23 mouse cellular contexts compared by ENCODE assay signal in the genomic region with DNA sequence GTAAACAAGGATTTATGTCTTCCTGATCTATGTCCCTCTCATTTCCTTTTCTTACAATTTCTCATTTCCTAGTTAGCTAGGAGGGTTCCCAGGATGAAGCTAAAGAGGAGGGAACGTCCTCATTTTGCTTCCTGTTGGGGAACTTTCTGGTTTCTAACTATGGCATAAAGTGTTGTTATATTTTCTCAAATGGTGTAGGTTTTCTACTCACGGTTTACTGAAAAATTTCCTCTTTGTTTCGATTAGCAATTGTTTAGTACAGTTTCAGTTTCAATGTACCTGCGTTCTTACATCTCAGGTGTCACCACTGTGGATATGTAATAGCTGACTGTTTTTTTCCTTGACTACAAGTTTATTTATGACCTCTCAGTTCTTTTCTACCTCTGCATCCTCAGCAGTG. TPM values are rescaled to one million over a fixed set of nuclear protein-coding genes. Genes with fewer than 3 reads are reported as not detected.
"Had no signal": no experiment of that assay in that cellular context is flagged by ENCODE, and none has a peak within 500 bp of the region (broad histone marks: within the 10 kb centered on the region; RNA-seq: fewer than 3 reads in every experiment).

No protein-coding gene starts in this region.

- H3K4me3 ChIP-seq: limb, embryonic 12.5 days; megakaryocyte, embryonic 14.5 days; midbrain, embryonic 12.5 days; neural tube, embryonic 15.5 days; stomach, embryonic 15.5 days had no signal

- H3K36me3 ChIP-seq: limb, embryonic 12.5 days; midbrain, embryonic 12.5 days; neural tube, embryonic 15.5 days; stomach, embryonic 15.5 days had no signal

- H3K27me3 ChIP-seq: limb, embryonic 12.5 days; midbrain, embryonic 12.5 days; neural tube, embryonic 15.5 days; stomach, embryonic 15.5 days had no signal

- H3K27ac ChIP-seq: kidney, postnatal 0 days; limb, embryonic 12.5 days; liver, embryonic 14.5 days; midbrain, embryonic 12.5 days; neural tube, embryonic 15.5 days; stomach, embryonic 15.5 days had no signal

- DNase-seq: kidney, adult 11 months; kidney, adult 9 months; kidney, postnatal 4 days; lung, adult 18-20 months; right cerebral cortex, postnatal 4 days; spleen, adult 18-20 months; thymus, adult 2 months; thymus, postnatal 25 days had no signal

- H3K4me2 ChIP-seq: limb, embryonic 12.5 days; midbrain, embryonic 12.5 days; neural tube, embryonic 15.5 days; stomach, embryonic 15.5 days had no signal

- H3K9me3 ChIP-seq: limb, embryonic 12.5 days; megakaryocyte, embryonic 14.5 days; midbrain, embryonic 12.5 days; neural tube, embryonic 15.5 days; stomach, embryonic 15.5 days had no signal

- H3K9ac ChIP-seq: limb, embryonic 12.5 days; liver, embryonic 14.5 days; midbrain, embryonic 12.5 days; neural tube, embryonic 15.5 days; stomach, embryonic 15.5 days had no signal

- H3K4me1 ChIP-seq: limb, embryonic 12.5 days; megakaryocyte, embryonic 14.5 days; midbrain, embryonic 12.5 days; neural tube, embryonic 15.5 days; stomach, embryonic 15.5 days had no signal

RNA-seq across cellular contexts. Expression of gene Gm11213, which starts 14.5 kb away (rescaled TPM):
- total RNA-seq: layer of hippocampus, adult 8-10 months; layer of hippocampus, postnatal 14 days; left cerebral cortex, adult 8-10 months; left cerebral cortex, postnatal 25 days; liver, adult 2 months; midbrain, postnatal 0 days had no signal
- polyA plus RNA-seq: kidney, postnatal 0 days; limb, embryonic 12.5 days; liver, adult 2 months; liver, embryonic 14.5 days; lung, embryonic 16.5 days; midbrain, embryonic 12.5 days; midbrain, postnatal 0 days; neural tube, embryonic 11.5 days; neural tube, embryonic 15.5 days; stomach, embryonic 15.5 days; thymus, adult 2 months had no signal

RNA-seq across cellular contexts. Expression of gene Tex48, which starts 31.7 kb away (rescaled TPM):
- total RNA-seq: layer of hippocampus, adult 8-10 months; layer of hippocampus, postnatal 14 days; left cerebral cortex, adult 8-10 months; left cerebral cortex, postnatal 25 days; liver, adult 2 months; midbrain, postnatal 0 days had no signal
- polyA plus RNA-seq: kidney, postnatal 0 days; limb, embryonic 12.5 days; liver, adult 2 months; liver, embryonic 14.5 days; lung, embryonic 16.5 days; midbrain, embryonic 12.5 days; midbrain, postnatal 0 days; neural tube, embryonic 11.5 days; neural tube, embryonic 15.5 days; stomach, embryonic 15.5 days had no signal
